Mouse (Mus musculus) hindbrain, postnatal 0 days (tissue): Measurements from ENCODE around the gene Olfr20. TPM values are rescaled to one million over a fixed set of nuclear protein-coding genes. Genes with fewer than 3 reads are reported as not detected.

ENCODE experiments used
- ATAC-seq: fragments of 200-750 bp; cut with Nextera tagmentation; 2 replicates; pipeline ENCODE4 v1.8.0; 2017; ENCODE audit warnings: mild to moderate bottlenecking, moderate TSS enrichment, moderate library complexity
- DNase-seq: peaks from one replicate; pipeline ENCODE4 v3.0.0-alpha.2; 2015; ENCODE audit warnings: low spot score
- H3K27ac ChIP-seq: fragments of 300-500 bp; sonication (generic); 2 replicates; pipeline ENCODE4 v1.5.1; 2014; ENCODE audit warnings: mild to moderate bottlenecking
- H3K27me3 ChIP-seq: fragments of 300-500 bp; sonication (generic); 2 replicates; pipeline ENCODE4 v1.6.1; 2014; ENCODE audit warnings: low read length, mixed read lengths; ENCODE audit not compliant: insufficient read depth
- H3K36me3 ChIP-seq: fragments of 300-500 bp; sonication (generic); 2 replicates; pipeline ENCODE4 v1.6.1; 2014; ENCODE audit warnings: low read length, mixed read lengths; ENCODE audit not compliant: insufficient read depth
- H3K4me1 ChIP-seq: fragments of 300-500 bp; sonication (generic); 2 replicates; pipeline ENCODE4 v1.6.1; 2014; ENCODE audit warnings: antibody characterized with exemption, low read length, mixed read lengths; ENCODE audit not compliant: insufficient read depth
- H3K4me2 ChIP-seq: fragments of 300-500 bp; sonication (generic); 2 replicates; pipeline ENCODE4 v1.6.1; 2014; ENCODE audit warnings: low read depth, mild to moderate bottlenecking, low read length, moderate library complexity, mixed read lengths
- H3K4me3 ChIP-seq: fragments of 300-500 bp; sonication (generic); 2 replicates; pipeline ENCODE4 v1.5.1; 2014; ENCODE audit warnings: low read length
- H3K9ac ChIP-seq: fragments of 300-500 bp; sonication (generic); replicated peaks from 2 replicates; pipeline ENCODE4 v1.6.1; 2014; ENCODE audit warnings: mild to moderate bottlenecking, low read length, moderate library complexity, mixed read lengths
- H3K9me3 ChIP-seq: fragments of 300-500 bp; sonication (generic); 2 replicates; pipeline ENCODE4 v1.6.1; 2016; ENCODE audit warnings: low read length, mixed read lengths
- CTCF ChIP-seq: IDR thresholded peaks from 2 replicates; pipeline ENCODE4 v1.5.1; 2016; ENCODE audit warnings: antibody characterized with exemption, control low read depth, low read depth
- WGBS: fragments of 180-500 bp; shearing (Covaris S2); extraction: QIAGEN DNeasy Blood & Tissue Kit; methylation state at CpG from one replicate; pipeline ENCODE4 v1.1.7; 2014; 5-methylcytosine and 5-hydroxymethylcytosine counted together
- polyA plus RNA-seq: library from polyadenylated mRNA; unstranded; fragments of >200 nt; fragmentation: Nextera tagmentation; extraction: Ambion mirVana; gene quantifications from 2 replicates; pipeline ENCODE4 v1.2.1, GENCODE M21; 2015
- total RNA-seq: library from RNA; depleted of rRNA; stranded (reverse); fragments of >200 nt; gene quantifications from 2 replicates; pipeline ENCODE4 v1.2.3, GENCODE M21; 2014; rRNA removed

Gene Olfr20
- total and polyA plus RNA-seq, 2 experiments from 2014 or later, result not detected

- no peak for ATAC-seq
- 49% methylated on average over 4 of the region's 4 CpGs for WGBS
- no peak for TF ChIP-seq CTCF
Measured at GRCm38 (mm10) chr11:73327361-73327760, 23.2 kb upstream of the Olfr20 start.

GRCm38 (mm10) chr11:73329442-73329841 is 21.1 kb upstream of the Olfr20 start, which contains the start of the genes Aspa, Gm49340 and Spata22:
Gene Aspa (minus strand): TSS chr11:73329596.
Gene Gm49340 (plus strand): TSS chr11:73329741.
Gene Spata22 (plus strand): TSS chr11:73329741.
- no peak for DNase-seq
- no peak within 1 kb of the TSS for H3K4me3 ChIP-seq
- no peaks in the 10 kb centered on the region for H3K4me1 ChIP-seq
- TF ChIP-seq CTCF, result no peak
- 83% methylated on average over 27 of the region's 27 CpGs for WGBS
- H3K4me2 ChIP-seq, result no peak within 1 kb of the TSS
- H3K9me3 ChIP-seq, result no peaks in the 10 kb centered on the region
- H3K36me3 ChIP-seq, result no peaks in the 10 kb centered on the region
- H3K27me3 ChIP-seq, result no peaks in the 10 kb centered on the region
- ATAC-seq, result no peak
- H3K9ac ChIP-seq, result no peak within 1 kb of the TSS
- H3K27ac ChIP-seq, result no peak within 1 kb of the TSS

More at GRCm38 (mm10) chr11:73327361-73327760, 23.2 kb upstream of the Olfr20 start:
- Histone ChIP-seq H3K4me1 (no peaks in the 10 kb centered on the region), H3K9ac (no peak overlapping the region), H3K4me2 (no peak overlapping the region), H3K4me3 (no peak overlapping the region), H3K27ac (peak overlapping the region; percentile 20; the same call in 1 of the 2 replicates), H3K27me3 (no peaks in the 10 kb centered on the region), H3K9me3 (no peaks in the 10 kb centered on the region), H3K36me3 (no peaks in the 10 kb centered on the region)
- DNase-seq, result peak; percentile 26

- TF ChIP-seq CTCF, result no peak
- ATAC-seq (no peak), DNase-seq (peak; percentile 28)
- Histone ChIP-seq H3K27me3 (no peaks in the 10 kb centered on the region), H3K4me1 (no peaks in the 10 kb centered on the region), H3K27ac (peak overlapping the region; percentile 69; the same call in 1 of the 2 replicates), H3K4me2 (no peak overlapping the region), H3K4me3 (no peak overlapping the region), H3K9ac (no peak overlapping the region), H3K36me3 (no peaks in the 10 kb centered on the region), H3K9me3 (no peaks in the 10 kb centered on the region)
- 59% methylated on average over 2 of the region's 2 CpGs for WGBS
Measured at GRCm38 (mm10) chr11:73333357-73333756, 17.2 kb upstream of the Olfr20 start.

GRCm38 (mm10) chr11:73336919-73337318 is 13.7 kb upstream of the Olfr20 start:
- Histone ChIP-seq H3K9me3 (no peaks in the 10 kb centered on the region), H3K36me3 (no peaks in the 10 kb centered on the region), H3K4me3 (no peak overlapping the region), H3K27ac (no peak overlapping the region), H3K4me2 (no peak overlapping the region), H3K4me1 (no peaks in the 10 kb centered on the region), H3K9ac (no peak overlapping the region), H3K27me3 (no peaks in the 10 kb centered on the region)
- DNase-seq (no peak), ATAC-seq (no peak)
- 89% methylated on average over 4 of the region's 4 CpGs for WGBS
- no peak for TF ChIP-seq CTCF

GRCm38 (mm10) chr11:73370946-73371345 is 20.4 kb downstream of the Olfr20 start, which contains the start of gene Olfr376:
Gene Olfr376 (plus strand): TSS chr11:73371246.
- WGBS, result 88% methylated on average over 2 of the region's 2 CpGs
- Histone ChIP-seq H3K4me2 (no peak within 1 kb of the TSS), H3K27ac (no peak within 1 kb of the TSS), H3K27me3 (no peaks in the 10 kb centered on the region), H3K4me3 (no peak within 1 kb of the TSS), H3K9me3 (no peaks in the 10 kb centered on the region), H3K4me1 (no peaks in the 10 kb centered on the region), H3K36me3 (no peaks in the 10 kb centered on the region), H3K9ac (no peak within 1 kb of the TSS)
- no peak for ATAC-seq
- no peak for DNase-seq
- no peak for TF ChIP-seq CTCF

- Histone ChIP-seq H3K27ac (no peak overlapping the region), H3K4me1 (no peaks in the 10 kb centered on the region), H3K27me3 (no peaks in the 10 kb centered on the region), H3K4me2 (no peak overlapping the region), H3K36me3 (no peaks in the 10 kb centered on the region), H3K4me3 (no peak overlapping the region), H3K9ac (no peak overlapping the region), H3K9me3 (no peaks in the 10 kb centered on the region)
- DNase-seq (no peak), ATAC-seq (no peak)
- no peak for TF ChIP-seq CTCF
- WGBS, result 70% methylated on average over 4 of the region's 4 CpGs
Measured at GRCm38 (mm10) chr11:73395374-73395773, 44.8 kb downstream of the Olfr20 start.

GRCm38 (mm10) chr11:73399514-73399913 is 48.9 kb downstream of the Olfr20 start, which contains the start of gene Olfr1:
Gene Olfr1 (minus strand): TSS chr11:73399614.
- H3K4me3 ChIP-seq, result no peak within 1 kb of the TSS
- no peak within 1 kb of the TSS for H3K9ac ChIP-seq
- DNase-seq (no peak), ATAC-seq (no peak)
- H3K4me2 ChIP-seq, result no peak within 1 kb of the TSS
- TF ChIP-seq CTCF, result no peak
- H3K36me3 ChIP-seq, result no peaks in the 10 kb centered on the region
- no peak within 1 kb of the TSS for H3K27ac ChIP-seq
- no peaks in the 10 kb centered on the region for H3K9me3 ChIP-seq
- no peaks in the 10 kb centered on the region for H3K4me1 ChIP-seq
- H3K27me3 ChIP-seq, result no peaks in the 10 kb centered on the region

Other genes starting within 250 kb of the Olfr20 start
- gene Haspin, start 212.5 kb upstream of the Olfr20 start, total RNA-seq, result 1.8 and 3.3 TPM in 2 replicates
- gene Haspin, start 212.5 kb upstream of the Olfr20 start, polyA plus RNA-seq, result 2.4 and 3.4 TPM in 2 replicates
- gene P2rx5, start 190.4 kb upstream of the Olfr20 start, total RNA-seq, result 1.2 and 3.5 TPM in 2 replicates
- gene P2rx5, start 190.4 kb upstream of the Olfr20 start, polyA plus RNA-seq, result 0.48 and 0.97 TPM in 2 replicates
- gene Emc6, start 173.7 kb upstream of the Olfr20 start, total RNA-seq, result 113 and 156 TPM in 2 replicates
- gene Emc6, start 173.7 kb upstream of the Olfr20 start, polyA plus RNA-seq, result 188 and 191 TPM in 2 replicates
- 34.7 and 46.4 TPM in 2 replicates for gene Tax1bp3, start 173.7 kb upstream of the Olfr20 start, total RNA-seq
- gene Tax1bp3, start 173.7 kb upstream of the Olfr20 start, polyA plus RNA-seq, result 95.7 and 97.7 TPM in 2 replicates
- 20.2 and 20.9 TPM in 2 replicates for gene Ctns, start 151.7 kb upstream of the Olfr20 start, total RNA-seq
- 13.0 and 14.0 TPM in 2 replicates for gene Ctns, start 151.7 kb upstream of the Olfr20 start, polyA plus RNA-seq
- gene Shpk, start 151.3 kb upstream of the Olfr20 start, total RNA-seq, result 2.2 and 3.4 TPM in 2 replicates
- gene Shpk, start 151.3 kb upstream of the Olfr20 start, polyA plus RNA-seq, result 2.2 and 2.8 TPM in 2 replicates
- 0.63 and 1.6 TPM in 2 replicates for gene Trpv1, start 116.5 kb upstream of the Olfr20 start, total RNA-seq
- 0.29 and 0.30 TPM in 2 replicates for gene Trpv1, start 116.5 kb upstream of the Olfr20 start, polyA plus RNA-seq
- gene Trpv3, start 83.4 kb upstream of the Olfr20 start, total RNA-seq, result 0.36 and 0.52 TPM in 2 replicates
- 0.24 and 0.30 TPM in 2 replicates for gene Trpv3, start 83.4 kb upstream of the Olfr20 start, polyA plus RNA-seq
- 5.9 and 7.8 TPM in 2 replicates for gene Aspa, start 21.2 kb upstream of the Olfr20 start, total RNA-seq
- 7.3 and 8.3 TPM in 2 replicates for gene Aspa, start 21.2 kb upstream of the Olfr20 start, polyA plus RNA-seq
- gene Gm49340, start 21.0 kb upstream of the Olfr20 start, total RNA-seq, result not detected in 2 replicates
- not detected in 2 replicates for gene Gm49340, start 21.0 kb upstream of the Olfr20 start, polyA plus RNA-seq
- gene Spata22, start 21.0 kb upstream of the Olfr20 start, total RNA-seq, result not detected in 2 replicates
- gene Spata22, start 21.0 kb upstream of the Olfr20 start, polyA plus RNA-seq, result 0.33 and 0.34 TPM in 2 replicates
- gene Olfr376, start 20.5 kb downstream of the Olfr20 start, total RNA-seq, result not detected in 2 replicates
- gene Olfr376, start 20.5 kb downstream of the Olfr20 start, polyA plus RNA-seq, result not detected in 2 replicates
- not detected in 2 replicates for gene Olfr1, start 48.8 kb downstream of the Olfr20 start, total RNA-seq
- not detected in 2 replicates for gene Olfr1, start 48.8 kb downstream of the Olfr20 start, polyA plus RNA-seq
- not detected in 2 replicates for gene Olfr378, start 77.7 kb downstream of the Olfr20 start, total RNA-seq
- not detected in 2 replicates for gene Olfr378, start 77.7 kb downstream of the Olfr20 start, polyA plus RNA-seq
- not detected in 2 replicates for gene Olfr380, start 106.7 kb downstream of the Olfr20 start, total RNA-seq
- not detected in 2 replicates for gene Olfr380, start 106.7 kb downstream of the Olfr20 start, polyA plus RNA-seq
- gene Olfr381, start 140.8 kb downstream of the Olfr20 start, total RNA-seq, result not detected in 2 replicates
- not detected in 2 replicates for gene Olfr381, start 140.8 kb downstream of the Olfr20 start, polyA plus RNA-seq
- not detected in 2 replicates for gene Olfr382, start 166.4 kb downstream of the Olfr20 start, total RNA-seq
- not detected in 2 replicates for gene Olfr382, start 166.4 kb downstream of the Olfr20 start, polyA plus RNA-seq
- gene Olfr385, start 242.2 kb downstream of the Olfr20 start, total RNA-seq, result not detected in 2 replicates
- not detected in 2 replicates for gene Olfr385, start 242.2 kb downstream of the Olfr20 start, polyA plus RNA-seq
- not detected in 2 replicates for gene Olfr384, start 247.8 kb downstream of the Olfr20 start, total RNA-seq
- not detected in 2 replicates for gene Olfr384, start 247.8 kb downstream of the Olfr20 start, polyA plus RNA-seq